Mouse (Mus musculus) liver, embryonic 14.5 days (tissue): ENCODE measurements around the gene Camk2d. TPM values are rescaled to one million over a fixed set of nuclear protein-coding genes. Genes with fewer than 3 reads are reported as not detected.

Experiments
- ATAC-seq: fragments of 200-750 bp; cut with Nextera tagmentation; 2 replicates; pipeline ENCODE4 v1.8.0; 2017; ENCODE audit warnings: moderate number of reproducible peaks, mild to moderate bottlenecking, moderate library complexity; ENCODE audit not compliant: insufficient read depth
- DNase-seq, 3 experiments: peaks; one replicate each; pipeline ENCODE4 v3.0.0-alpha.2; 2012 to 2013; ENCODE audit warnings: low read depth in 3 of 3, low spot score in 3 of 3
- H3K27ac ChIP-seq: fragments of 300-500 bp; sonication (generic); 2 replicates; pipeline ENCODE4 v1.5.1; 2014; ENCODE audit warnings: moderate library complexity, mild to moderate bottlenecking, control low read depth, inconsistent platforms
- H3K27me3 ChIP-seq: fragments of 300-500 bp; sonication (generic); 2 replicates; pipeline ENCODE4 v1.6.1; 2014; ENCODE audit warnings: mild to moderate bottlenecking, low read length, moderate library complexity; ENCODE audit not compliant: control insufficient read depth, insufficient read depth
- H3K36me3 ChIP-seq: fragments of 300-500 bp; sonication (generic); replicated peaks from 2 replicates; pipeline ENCODE4 v1.6.1; 2014; ENCODE audit warnings: low read depth; ENCODE audit not compliant: control insufficient read depth, insufficient read depth
- H3K4me1 ChIP-seq, 2 experiments: fragments of 200-500 bp in 1 of 2; fragments of 300-500 bp in 1 of 2; sonication (generic) in 1 of 2; replicated peaks; 2 replicates each; pipeline ENCODE4 v1.6.1; 2012 to 2014; ENCODE audit warnings: antibody characterized with exemption in 1 of 2, inconsistent platforms in 1 of 2, low read length in 1 of 2; ENCODE audit not compliant: control insufficient read depth in 2 of 2, insufficient read depth in 2 of 2
- H3K4me2 ChIP-seq: fragments of 300-500 bp; sonication (generic); 2 replicates; pipeline ENCODE4 v1.6.1; 2014; ENCODE audit warnings: low read depth, mild to moderate bottlenecking, control low read depth, moderate library complexity
- H3K4me3 ChIP-seq, 2 experiments: fragments of 200-500 bp in 1 of 2; fragments of 300-500 bp in 1 of 2; sonication (generic) in 1 of 2; 2 replicates each; pipeline ENCODE4 v1.5.1; 2012 to 2014; ENCODE audit warnings: low read depth in 2 of 2, low read length in 2 of 2, mild to moderate bottlenecking in 2 of 2, control low read depth in 1 of 2, inconsistent platforms in 1 of 2, moderate library complexity in 1 of 2; ENCODE audit not compliant: insufficient read depth in 1 of 2
- H3K9ac ChIP-seq: fragments of 300-500 bp; sonication (generic); replicated peaks from 2 replicates; pipeline ENCODE4 v1.6.1; 2014; ENCODE audit warnings: mild to moderate bottlenecking, control low read depth, moderate library complexity
- H3K9me3 ChIP-seq: fragments of 300-500 bp; sonication (generic); 2 replicates; pipeline ENCODE4 v1.6.1; 2016; ENCODE audit warnings: low read length, mixed read lengths; ENCODE audit not compliant: control insufficient read depth
- CTCF ChIP-seq: IDR thresholded peaks from 2 replicates; pipeline ENCODE4 v1.5.1; 2016; ENCODE audit warnings: antibody characterized with exemption, low read depth, control low read depth
- EP300 ChIP-seq: IDR thresholded peaks from 2 replicates; pipeline ENCODE4 v1.6.1; 2016; ENCODE audit warnings: antibody characterized with exemption, low read depth
- WGBS: fragments of 180-500 bp; shearing (Covaris S2); extraction: QIAGEN DNeasy Blood & Tissue Kit; methylation state at CpG from one replicate; pipeline ENCODE4 v1.1.7; 2014; ENCODE audit not compliant: insufficient replicate concordance; 5-methylcytosine and 5-hydroxymethylcytosine counted together
- polyA plus RNA-seq, 2 experiments: library from polyadenylated mRNA; depleted of rRNA in 1 of 2; stranded (reverse) in 1 of 2; unstranded in 1 of 2; fragments of >200 nt; fragmentation: Nextera tagmentation in 1 of 2; extraction: Ambion mirVana in 1 of 2; gene quantifications; 2 replicates each; pipeline versions ENCODE4 v1.2.1 to v1.2.3; 2012 to 2014

The Camk2d gene
- polyA plus RNA-seq, 2 experiments = 2.2 to 3.7 TPM

DNA sequence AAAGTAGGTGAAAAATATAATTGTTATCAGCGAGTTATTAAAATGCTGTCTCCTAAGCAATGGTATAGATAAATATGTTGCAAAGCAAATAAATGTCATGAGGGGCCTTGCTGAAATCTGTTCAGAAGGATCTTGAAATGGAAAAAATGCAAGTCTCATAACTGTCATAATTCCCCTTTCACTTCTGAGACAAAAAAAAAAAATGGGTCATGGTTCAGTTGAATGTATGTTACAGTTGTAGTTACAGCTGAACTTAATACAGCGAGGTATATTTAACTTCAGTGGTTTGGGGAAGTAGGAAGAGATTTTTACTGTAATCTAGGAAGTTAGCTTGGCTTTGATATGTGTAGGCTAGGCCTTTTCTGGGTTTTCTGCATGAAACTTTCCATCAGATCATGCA, 3.2 kb downstream of the Camk2d start:
- ATAC-seq = no peak
- Histone ChIP-seq H3K27ac (no peak overlapping the region), H3K4me2 (no peak overlapping the region), H3K9me3 (no peaks in the 10 kb centered on the region), H3K4me1 (0 out of 4 replicates have a peak, but pooled peaks cover 0 to 2% of the 10 kb centered on the region in 2 experiments), H3K36me3 (no peaks in the 10 kb centered on the region), H3K27me3 (peaks cover 17% of the 10 kb centered on the region), H3K4me3 (no peak overlapping the region), H3K9ac (no peak overlapping the region)
- TF ChIP-seq CTCF (no peak), EP300 (no peak)
- 42% methylated on average over 2 of the region's 2 CpGs for WGBS
- DNase-seq = no peak

DNA sequence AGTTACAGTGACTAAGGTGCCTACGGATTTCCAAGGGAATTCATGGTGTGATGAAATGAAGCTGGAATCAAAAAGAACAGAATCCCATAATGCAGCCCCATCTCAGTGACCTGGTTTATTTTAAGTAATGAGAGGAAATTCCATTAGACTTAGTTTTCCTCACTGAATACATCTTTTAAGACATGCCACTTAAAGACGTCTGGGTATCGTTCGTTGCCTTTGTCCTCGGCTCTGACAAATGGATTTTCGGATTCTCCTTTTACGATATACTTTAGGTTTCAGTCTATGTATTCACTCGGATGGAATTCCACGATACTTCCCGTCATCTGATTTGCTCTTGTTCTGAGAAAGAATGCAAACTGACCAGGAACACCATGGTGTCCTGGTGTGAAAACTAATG, 3.8 kb downstream of the Camk2d start:
- H3K4me2 ChIP-seq = no peak overlapping the region
- no peaks in the 10 kb centered on the region for H3K36me3 ChIP-seq
- no peak overlapping the region for H3K9ac ChIP-seq
- H3K27me3 ChIP-seq = peaks cover 17% of the 10 kb centered on the region
- 0 out of 4 replicates have a peak, but pooled peaks cover 0 to 2% of the 10 kb centered on the region in 2 experiments for H3K4me1 ChIP-seq
- no peaks in the 10 kb centered on the region for H3K9me3 ChIP-seq
- H3K27ac ChIP-seq = no peak overlapping the region
- no peak for TF ChIP-seq EP300
- TF ChIP-seq CTCF = no peak
- no peak for ATAC-seq
- no peak for DNase-seq
- WGBS = 71% methylated on average over 10 of the region's 10 CpGs
- H3K4me3 ChIP-seq = no peak overlapping the region

DNA sequence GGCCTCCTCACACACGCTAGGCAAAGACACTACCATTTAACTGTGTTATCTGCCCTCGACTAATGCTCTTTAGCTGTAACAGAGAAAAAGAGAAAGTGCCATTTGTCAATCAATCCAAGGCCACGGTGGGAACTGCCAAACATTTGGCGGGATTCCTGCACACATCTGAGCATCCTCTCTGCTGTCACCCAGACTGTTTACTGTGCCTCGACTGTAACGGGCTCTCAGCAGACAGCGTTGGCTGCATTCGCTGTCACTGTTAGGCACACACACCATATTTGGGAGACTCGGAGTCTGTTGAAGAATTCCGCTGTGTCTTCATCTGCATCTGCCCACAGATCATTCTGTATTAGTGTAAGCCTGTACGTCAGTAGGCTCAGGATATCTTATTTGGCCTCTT, 6.7 kb downstream of the Camk2d start:
- DNase-seq (no peak), ATAC-seq (no peak)
- no peak for TF ChIP-seq EP300
- TF ChIP-seq CTCF = no peak
- Histone ChIP-seq H3K9ac (no peak overlapping the region), H3K4me2 (no peak overlapping the region), H3K4me3 (no peak overlapping the region), H3K36me3 (no peaks in the 10 kb centered on the region), H3K27me3 (peaks cover 7% of the 10 kb centered on the region), H3K27ac (no peak overlapping the region), H3K4me1 (no peaks in the 10 kb centered on the region), H3K9me3 (no peaks in the 10 kb centered on the region)
- WGBS = 66% methylated on average over 11 of the region's 11 CpGs

DNA sequence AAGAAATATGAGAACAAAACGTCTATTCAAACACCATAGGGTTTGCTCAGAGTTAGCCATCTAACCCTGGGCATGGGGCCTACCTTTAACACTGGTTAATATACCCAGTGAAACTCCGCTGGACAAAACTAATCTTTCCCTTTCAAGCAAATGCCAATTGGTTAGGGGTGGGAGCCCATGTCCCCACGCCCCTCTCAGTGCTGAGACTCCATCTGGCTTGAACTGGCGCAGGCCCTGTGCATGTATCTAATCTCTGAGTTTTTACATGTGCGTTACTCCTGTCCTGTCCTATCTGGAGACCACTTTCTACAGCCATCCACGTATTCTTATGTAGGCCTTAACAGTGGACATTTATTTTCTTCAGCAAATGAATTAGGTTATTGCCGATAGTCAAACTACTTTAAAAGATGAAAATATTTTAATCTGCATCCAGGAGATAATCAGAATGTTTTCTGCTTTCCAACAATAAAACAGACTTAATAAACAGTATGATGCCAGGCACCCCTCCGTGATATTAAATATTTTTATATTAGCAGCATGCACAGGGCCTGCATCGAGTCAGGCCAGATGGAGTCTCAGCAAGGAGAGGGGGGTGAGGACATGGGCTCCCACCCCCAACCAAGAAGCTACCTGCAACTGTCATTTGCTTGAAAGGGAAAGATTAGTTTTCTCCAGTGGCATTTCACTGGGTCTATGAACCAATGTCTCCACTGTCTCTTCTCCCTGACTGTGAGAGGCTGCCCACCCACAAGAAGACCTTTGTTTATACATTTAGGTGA, 8.7 kb downstream of the Camk2d start:
- Histone ChIP-seq H3K27me3 (no peaks in the 10 kb centered on the region), H3K4me1 (0 out of 4 replicates have a peak, but pooled peaks cover 0 to 2% of the 10 kb centered on the region in 2 experiments), H3K4me3 (no peak overlapping the region), H3K9me3 (no peaks in the 10 kb centered on the region), H3K4me2 (no peak overlapping the region), H3K9ac (no peak overlapping the region), H3K27ac (no peak overlapping the region), H3K36me3 (no peaks in the 10 kb centered on the region)
- no peak for DNase-seq
- TF ChIP-seq EP300 (no peak), CTCF (no peak)
- WGBS = 62% methylated on average over 9 of the region's 9 CpGs
- no peak for ATAC-seq

DNA sequence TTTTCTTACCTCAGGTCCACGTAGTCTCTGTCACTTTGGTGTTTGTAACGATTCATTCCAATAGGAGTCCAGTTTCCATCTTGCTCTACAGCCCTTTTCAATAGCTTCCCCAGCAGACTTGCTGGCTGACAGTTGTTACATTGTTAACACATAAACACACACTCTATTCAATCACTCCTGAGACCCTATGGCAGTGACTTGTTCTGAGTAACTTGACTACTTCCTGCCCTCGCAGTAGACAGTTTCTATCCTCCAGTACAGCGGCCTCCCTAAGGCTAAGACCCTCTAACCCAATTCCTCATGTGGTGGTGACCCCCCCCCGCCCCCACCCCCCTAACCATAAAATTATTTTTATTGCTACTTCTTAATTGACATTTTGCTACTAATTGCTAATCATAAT, 13.2 kb downstream of the Camk2d start:
- Histone ChIP-seq H3K9me3 (no peaks in the 10 kb centered on the region), H3K27me3 (no peaks in the 10 kb centered on the region), H3K4me3 (no peak overlapping the region), H3K27ac (no peak overlapping the region), H3K4me2 (no peak overlapping the region), H3K4me1 (peaks cover 0 to 15% of the 10 kb centered on the region in 2 experiments; a peak in 1 of 4 replicates), H3K9ac (no peak overlapping the region), H3K36me3 (no peaks in the 10 kb centered on the region)
- ATAC-seq (no peak), DNase-seq (no peak)
- 25% methylated on average over 5 of the region's 5 CpGs for WGBS
- TF ChIP-seq CTCF (no peak), EP300 (no peak)
